Mouse (Mus musculus): ENCODE results near the gene Olfr812. TPM values are rescaled to one million over a fixed set of nuclear protein-coding genes. Genes with fewer than 3 reads are reported as not detected.

Olfr812 gene
- polyA plus RNA-seq (2012; rRNA removed): not detected in 2 replicates

GRCm38 (mm10) chr10:129845994-129846393 is at the start of gene Olfr812:
Gene Olfr812 (minus strand): TSS chr10:129846094.

DNA sequence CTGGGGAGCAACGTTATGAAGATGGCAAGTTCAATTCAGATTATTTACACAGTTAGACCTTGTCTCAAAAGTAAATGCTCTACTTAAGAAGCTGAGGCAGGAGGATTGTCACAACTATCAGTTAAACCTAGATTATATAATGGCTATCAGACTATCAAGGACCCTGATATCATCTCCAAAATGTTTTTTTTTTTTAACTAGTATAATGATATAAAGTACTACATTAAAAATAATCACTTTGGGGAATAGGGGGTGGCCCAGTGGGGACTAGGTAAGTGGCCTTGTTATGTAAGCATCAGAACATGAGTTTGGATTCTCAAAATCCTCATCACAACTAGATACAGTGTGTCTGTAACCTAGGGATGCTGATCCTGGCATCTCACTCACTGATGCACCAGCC is 33.9 kb upstream of the Olfr812 start, which contains the start of gene Olfr814:
Gene Olfr814 (minus strand): TSS at position 101 of the 400 bp plus-strand sequence.

GRCm38 (mm10) chr10:129855067-129855466 is 9.2 kb upstream of the Olfr812 start, which contains the start of gene Olfr813:
Gene Olfr813 (plus strand): TSS chr10:129855367.

GRCm38 (mm10) chr10:129804296-129804695 is 41.6 kb downstream of the Olfr812 start, which contains the start of gene Olfr811:
Gene Olfr811 (minus strand): TSS chr10:129804396.

GRCm38 (mm10) chr10:129794817-129795216 is 51.1 kb downstream of the Olfr812 start, which contains the start of gene Olfr810:
Gene Olfr810 (minus strand): TSS chr10:129794917.

Other genes starting within 250 kb of the Olfr812 start
- not detected in 2 replicates for gene Olfr796, start 233.5 kb downstream of the Olfr812 start, polyA plus RNA-seq (2012; rRNA removed)
- gene Olfr798, start 218.2 kb downstream of the Olfr812 start, polyA plus RNA-seq (2012; rRNA removed): not detected in 2 replicates
- not detected in 2 replicates for gene Olfr799, start 208.6 kb downstream of the Olfr812 start, polyA plus RNA-seq (2012; rRNA removed)
- not detected in 2 replicates for gene Olfr800, start 188.4 kb downstream of the Olfr812 start, polyA plus RNA-seq (2012; rRNA removed)
- not detected in 2 replicates for gene Olfr801, start 172.2 kb downstream of the Olfr812 start, polyA plus RNA-seq (2012; rRNA removed)
- gene Olfr802, start 157.9 kb downstream of the Olfr812 start, polyA plus RNA-seq (2012; rRNA removed): not detected in 2 replicates
- not detected in 2 replicates for gene Olfr803, start 151.8 kb downstream of the Olfr812 start, polyA plus RNA-seq (2012; rRNA removed)
- not detected in 2 replicates for gene Olfr804, start 142.9 kb downstream of the Olfr812 start, polyA plus RNA-seq (2012; rRNA removed)
- not detected in 2 replicates for gene Olfr805, start 116.7 kb downstream of the Olfr812 start, polyA plus RNA-seq (2012; rRNA removed)
- not detected in 2 replicates for gene Olfr806, start 104.2 kb downstream of the Olfr812 start, polyA plus RNA-seq (2012; rRNA removed)
- gene Olfr807, start 88.3 kb downstream of the Olfr812 start, polyA plus RNA-seq (2012; rRNA removed): not detected in 2 replicates
- not detected in 2 replicates for gene Olfr808, start 80.6 kb downstream of the Olfr812 start, polyA plus RNA-seq (2012; rRNA removed)
- not detected in 2 replicates for gene Olfr809, start 71.5 kb downstream of the Olfr812 start, polyA plus RNA-seq (2012; rRNA removed)
- gene Olfr810, start 51.2 kb downstream of the Olfr812 start, polyA plus RNA-seq (2012; rRNA removed): 0.09 and 0.32 TPM in 2 replicates
- gene Olfr811, start 41.7 kb downstream of the Olfr812 start, polyA plus RNA-seq (2012; rRNA removed): not detected in 2 replicates
- not detected in 2 replicates for gene Olfr813, start 9.3 kb upstream of the Olfr812 start, polyA plus RNA-seq (2012; rRNA removed)
- gene Olfr814, start 33.8 kb upstream of the Olfr812 start, polyA plus RNA-seq (2012; rRNA removed): not detected in 2 replicates
- not detected in 2 replicates for gene Olfr815, start 59.8 kb upstream of the Olfr812 start, polyA plus RNA-seq (2012; rRNA removed)
- gene Olfr816, start 69.5 kb upstream of the Olfr812 start, polyA plus RNA-seq (2012; rRNA removed): not detected in 2 replicates
- gene Olfr818, start 103.0 kb upstream of the Olfr812 start, polyA plus RNA-seq (2012; rRNA removed): not detected in 2 replicates
- gene Olfr819, start 121.2 kb upstream of the Olfr812 start, polyA plus RNA-seq (2012; rRNA removed): not detected in 2 replicates
- gene Olfr247, start 130.0 kb upstream of the Olfr812 start, polyA plus RNA-seq (2012; rRNA removed): not detected in 2 replicates
- not detected in 2 replicates for gene Gm10310, start 139.0 kb upstream of the Olfr812 start, polyA plus RNA-seq (2012; rRNA removed)
- gene Olfr820, start 166.5 kb upstream of the Olfr812 start, polyA plus RNA-seq (2012; rRNA removed): not detected in 2 replicates
- not detected in 2 replicates for gene Olfr821, start 184.3 kb upstream of the Olfr812 start, polyA plus RNA-seq (2012; rRNA removed)
- gene Olfr822, start 225.1 kb upstream of the Olfr812 start, polyA plus RNA-seq (2012; rRNA removed): not detected in 2 replicates